Mouse (Mus musculus): ENCODE measurements at regions not wholly inside any gene's neighbourhood (a gene's known extent, or its start where the extent isn't known, plus 50 kb on each side); places are given as distances from the start of the nearest gene placed in this dataset.

- no peak for TF ChIP-seq ZC3H11A (IDR thresholded peaks at IDR 0.05; ENCODE audit: borderline replicate concordance, low read depth, low read length)
- no peak for TF ChIP-seq ZNF384 (IDR thresholded peaks at IDR 0.05; ENCODE audit: low read depth, low read length)
- no peak for TF ChIP-seq HCFC1 (IDR thresholded peaks at IDR 0.05; ENCODE audit: borderline replicate concordance, insufficient read depth, low read length)
Measured at GRCm38 (mm10) chr6:49578340-49578739, 182.9 kb downstream of the Stk31 start.
